Mouse (Mus musculus) embryonic facial prominence, embryonic 15.5 days (tissue): ENCODE measurements around the gene Olfr495. TPM values are rescaled to one million over a fixed set of nuclear protein-coding genes. Genes with fewer than 3 reads are reported as not detected.

Source experiments
- ATAC-seq: fragments of 200-750 bp; cut with Nextera tagmentation; 2 replicates; pipeline ENCODE4 v1.8.0; 2017; ENCODE audit warnings: low read depth, moderate TSS enrichment; ENCODE audit not compliant: insufficient number of reproducible peaks, low FRiP score, low TSS enrichment
- H3K27ac ChIP-seq: fragments of 300-500 bp; sonication (generic); replicated peaks from 2 replicates; pipeline ENCODE4 v1.5.1; 2015; ENCODE audit warnings: mild to moderate bottlenecking, inconsistent platforms
- H3K27me3 ChIP-seq: fragments of 300-500 bp; sonication (generic); 2 replicates; pipeline ENCODE4 v1.6.1; 2015; ENCODE audit warnings: inconsistent platforms
- H3K36me3 ChIP-seq: fragments of 300-500 bp; sonication (generic); 2 replicates; pipeline ENCODE4 v1.6.1; 2015; ENCODE audit warnings: mild to moderate bottlenecking, inconsistent platforms
- H3K4me1 ChIP-seq: fragments of 300-500 bp; sonication (generic); 2 replicates; pipeline ENCODE4 v1.6.1; 2015; ENCODE audit warnings: inconsistent platforms
- H3K4me2 ChIP-seq: fragments of 300-500 bp; sonication (generic); replicated peaks from 2 replicates; pipeline ENCODE4 v1.6.1; 2015; ENCODE audit warnings: mild to moderate bottlenecking, inconsistent platforms
- H3K4me3 ChIP-seq: fragments of 300-500 bp; sonication (generic); replicated peaks from 2 replicates; pipeline ENCODE4 v1.5.1; 2015; ENCODE audit warnings: mild to moderate bottlenecking, inconsistent platforms
- H3K9ac ChIP-seq: fragments of 300-500 bp; sonication (generic); 2 replicates; pipeline ENCODE4 v1.6.1; 2015; ENCODE audit warnings: inconsistent platforms
- H3K9me3 ChIP-seq: fragments of 300-500 bp; sonication (generic); replicated peaks from 2 replicates; pipeline ENCODE4 v1.6.1; 2016; ENCODE audit warnings: inconsistent platforms
- WGBS: fragments of 180-500 bp; shearing (Covaris S2); methylation state at CpG from one replicate; pipeline ENCODE4 v1.1.7; 2015; 5-methylcytosine and 5-hydroxymethylcytosine counted together
- polyA plus RNA-seq: library from polyadenylated mRNA; unstranded; fragments of >200 nt; fragmentation: Nextera tagmentation; extraction: Ambion mirVana; gene quantifications from 2 replicates; pipeline ENCODE4 v1.2.1, GENCODE M21; 2015

The Olfr495 gene
- 0.14 TPM in 1 of 2 replicates, not detected in the other for polyA plus RNA-seq

- no peak within 1 kb of the TSS for H3K4me2 ChIP-seq
- 71% methylated on average over 1 of the region's 1 CpGs for WGBS
- no peaks in the 10 kb centered on the region for H3K9me3 ChIP-seq
- no peaks in the 10 kb centered on the region for H3K4me1 ChIP-seq
- no peaks in the 10 kb centered on the region for H3K27me3 ChIP-seq
- H3K27ac ChIP-seq, result no peak within 1 kb of the TSS
- no peak within 1 kb of the TSS for H3K4me3 ChIP-seq
- H3K36me3 ChIP-seq, result no peaks in the 10 kb centered on the region
- no peak within 1 kb of the TSS for H3K9ac ChIP-seq
- ATAC-seq, result no peak
These were observed at the start of gene Olfr495 for GRCm38 (mm10) chr7:108392867-108393266. Gene Olfr495 (plus strand): TSS chr7:108393167.

DNA sequence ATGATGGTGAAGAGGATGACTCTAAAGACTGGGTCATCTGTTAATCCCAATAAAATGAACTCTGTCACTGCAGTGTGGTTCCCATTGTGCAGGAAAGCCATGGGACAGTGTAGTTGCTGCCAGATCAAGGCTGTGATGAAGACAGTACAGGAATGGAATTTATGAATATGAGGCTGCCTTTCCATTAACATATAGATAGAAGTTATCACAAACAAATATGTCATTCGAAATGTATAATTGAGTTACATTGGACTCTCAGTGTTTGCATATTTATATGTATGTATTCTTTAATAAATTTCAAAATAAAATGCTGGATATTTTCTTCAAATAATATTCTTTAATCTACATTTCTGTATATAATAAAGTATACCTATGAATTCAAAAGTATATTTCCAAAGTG, 46.1 kb upstream of the Olfr495 start, which contains the start of gene Olfr493:
TSS of gene Olfr493 (minus strand) at position 101 of the 400 bp plus-strand sequence.
- no peaks in the 10 kb centered on the region for H3K4me1 ChIP-seq
- WGBS, result 60% methylated on average over 1 of the region's 1 CpGs
- H3K9me3 ChIP-seq, result no peaks in the 10 kb centered on the region
- no peak within 1 kb of the TSS for H3K9ac ChIP-seq
- no peaks in the 10 kb centered on the region for H3K27me3 ChIP-seq
- H3K4me2 ChIP-seq, result no peak within 1 kb of the TSS
- H3K27ac ChIP-seq, result no peak within 1 kb of the TSS
- no peaks in the 10 kb centered on the region for H3K36me3 ChIP-seq
- ATAC-seq, result no peak
- H3K4me3 ChIP-seq, result no peak within 1 kb of the TSS

GRCm38 (mm10) chr7:108365035-108365434, 27.9 kb upstream of the Olfr495 start, which contains the start of gene Olfr494:
Gene Olfr494 (plus strand): TSS chr7:108365335.
- WGBS, result 77% methylated on average over 3 of the region's 3 CpGs
- H3K4me2 ChIP-seq, result no peak within 1 kb of the TSS
- no peak within 1 kb of the TSS for H3K9ac ChIP-seq
- no peak within 1 kb of the TSS for H3K4me3 ChIP-seq
- H3K36me3 ChIP-seq, result no peaks in the 10 kb centered on the region
- ATAC-seq, result no peak
- no peaks in the 10 kb centered on the region for H3K27me3 ChIP-seq
- no peaks in the 10 kb centered on the region for H3K9me3 ChIP-seq
- H3K4me1 ChIP-seq, result no peaks in the 10 kb centered on the region
- no peak within 1 kb of the TSS for H3K27ac ChIP-seq

GRCm38 (mm10) chr7:108420121-108420520, 27.2 kb downstream of the Olfr495 start, which contains the start of gene Olfr497:
Gene Olfr497 (plus strand): TSS chr7:108420421.
- WGBS, result 80% methylated on average over 2 of the region's 2 CpGs
- H3K4me2 ChIP-seq, result no peak within 1 kb of the TSS
- no peak for ATAC-seq
- no peaks in the 10 kb centered on the region for H3K4me1 ChIP-seq
- no peaks in the 10 kb centered on the region for H3K36me3 ChIP-seq
- H3K27ac ChIP-seq, result no peak within 1 kb of the TSS
- no peak within 1 kb of the TSS for H3K9ac ChIP-seq
- no peak within 1 kb of the TSS for H3K4me3 ChIP-seq
- H3K9me3 ChIP-seq, result no peaks in the 10 kb centered on the region
- no peaks in the 10 kb centered on the region for H3K27me3 ChIP-seq

Other genes starting within 250 kb of the Olfr495 start
- 0.30 and 0.69 TPM in 2 replicates for gene Olfr485, start 233.3 kb upstream of the Olfr495 start, polyA plus RNA-seq
- gene Olfr486, start 220.4 kb upstream of the Olfr495 start, polyA plus RNA-seq, result not detected in 2 replicates
- gene Olfr487, start 178.5 kb upstream of the Olfr495 start, polyA plus RNA-seq, result 0.29 TPM in 1 of 2 replicates, not detected in the other
- gene Olfr488, start 134.8 kb upstream of the Olfr495 start, polyA plus RNA-seq, result 0.04 and 0.24 TPM in 2 replicates
- gene Olfr490, start 104.2 kb upstream of the Olfr495 start, polyA plus RNA-seq, result not detected in 2 replicates
- 0.12 TPM in 1 of 2 replicates, not detected in the other for gene Olfr491, start 79.7 kb upstream of the Olfr495 start, polyA plus RNA-seq
- gene Olfr492, start 69.5 kb upstream of the Olfr495 start, polyA plus RNA-seq, result 0.17 TPM in 1 of 2 replicates, not detected in the other
- not detected in 2 replicates for gene Olfr493, start 46.2 kb upstream of the Olfr495 start, polyA plus RNA-seq
- 0.23 TPM in 1 of 2 replicates, not detected in the other for gene Olfr494, start 27.8 kb upstream of the Olfr495 start, polyA plus RNA-seq
- gene Olfr497, start 27.3 kb downstream of the Olfr495 start, polyA plus RNA-seq, result not detected in 2 replicates
- gene Olfr498, start 72.2 kb downstream of the Olfr495 start, polyA plus RNA-seq, result 0.09 and 0.13 TPM in 2 replicates
- gene Olfr502, start 131.9 kb downstream of the Olfr495 start, polyA plus RNA-seq, result not detected in 2 replicates
- gene Olfr503, start 151.4 kb downstream of the Olfr495 start, polyA plus RNA-seq, result not detected in 2 replicates
- gene Olfr504, start 172.6 kb downstream of the Olfr495 start, polyA plus RNA-seq, result not detected in 2 replicates
- 0.08 and 0.19 TPM in 2 replicates for gene Olfr506, start 217.6 kb downstream of the Olfr495 start, polyA plus RNA-seq
- gene Olfr507, start 228.6 kb downstream of the Olfr495 start, polyA plus RNA-seq, result not detected in 2 replicates
- 0.30 TPM in 1 of 2 replicates, not detected in the other for gene Olfr508, start 236.8 kb downstream of the Olfr495 start, polyA plus RNA-seq